Mouse (Mus musculus) CD4-positive, CD25-positive, alpha-beta regulatory T cell, adult 2 months (primary cell): Measurements from ENCODE around the gene Stag3.
A peak's percentile ranks its signal among the peaks of the same experiment; 100 is the strongest.

Source experiments
- DNase-seq: peaks from one replicate; pipeline ENCODE4 v3.0.0-alpha.2; 2012; ENCODE audit warnings: low read depth, low spot score

The Stag3 gene

GRCm38 (mm10) chr5:138267114-138267513 is 12.9 kb upstream of the Stag3 start:
- no peak for DNase-seq

DNA sequence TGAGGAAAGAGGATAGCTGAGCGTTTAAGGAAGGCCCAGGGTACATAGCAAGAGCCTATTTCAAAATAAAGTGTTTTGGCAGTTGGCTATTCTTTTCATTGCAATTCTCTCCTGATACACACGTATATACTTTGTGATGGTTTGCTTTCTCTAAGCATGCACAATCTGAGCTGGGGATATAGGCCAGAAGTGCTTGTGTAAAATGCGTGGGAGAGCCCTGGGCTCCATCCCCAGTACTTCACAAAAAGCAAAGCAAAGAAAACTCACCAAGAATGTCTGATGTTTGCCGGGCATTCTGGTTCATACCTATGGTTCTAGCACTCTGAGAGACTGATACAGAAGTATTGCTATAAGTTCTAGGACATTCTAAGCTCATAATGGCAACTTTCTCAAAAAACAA is 11.1 kb upstream of the Stag3 start:
- no peak for DNase-seq

GRCm38 (mm10) chr5:138271232-138271631 is 8.8 kb upstream of the Stag3 start:
- DNase-seq, result no peak

GRCm38 (mm10) chr5:138272409-138272923 is 7.6 kb upstream of the Stag3 start, which contains the start of gene Gal3st4:
Gene Gal3st4 (minus strand): TSS chr5:138272840.
- no peak for DNase-seq

GRCm38 (mm10) chr5:138274186-138274585 is 5.9 kb upstream of the Stag3 start:
- DNase-seq, result no peak

DNA sequence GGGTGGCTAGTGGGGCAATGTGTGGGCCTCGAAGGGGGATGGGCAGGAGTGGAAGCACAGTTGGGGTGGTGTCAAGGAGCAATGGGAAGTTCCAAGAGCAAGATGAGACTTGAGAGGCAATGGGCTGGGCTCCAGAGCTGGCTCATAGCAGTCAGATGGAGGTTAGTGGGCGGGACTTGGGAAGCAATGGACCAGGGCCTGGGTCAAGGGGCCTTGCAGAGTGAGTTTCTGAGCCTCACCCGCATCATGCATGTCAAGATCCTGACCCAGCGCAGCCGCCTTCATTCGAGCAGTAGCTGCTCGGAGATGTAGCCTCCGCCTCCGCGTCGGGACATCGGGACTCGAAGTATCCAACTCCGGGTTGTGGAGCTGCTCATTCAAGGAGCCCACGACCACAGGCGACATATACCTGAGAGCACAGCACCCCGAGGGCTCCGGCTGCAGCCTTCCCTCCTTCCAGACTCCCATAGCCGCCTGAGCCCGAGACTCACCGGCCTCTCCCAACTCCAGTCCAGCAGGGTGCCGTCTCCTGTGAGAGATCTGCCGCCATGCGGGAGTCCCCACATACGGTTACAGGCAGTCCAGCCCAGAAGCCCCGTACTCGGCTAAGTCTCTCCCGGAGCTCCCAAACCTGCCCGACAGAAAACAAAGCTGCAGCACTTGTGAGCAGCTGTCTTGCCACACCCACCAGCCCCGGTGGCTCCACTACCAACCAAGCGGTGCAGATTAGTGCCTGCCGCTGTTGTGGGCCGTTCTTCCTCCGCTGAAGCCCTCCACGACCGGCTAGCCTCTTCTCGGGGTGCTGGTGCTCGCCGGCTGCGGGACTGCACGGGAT is 4.6 kb upstream of the Stag3 start:
- no peak for DNase-seq

GRCm38 (mm10) chr5:138277994-138278393 is 2.0 kb upstream of the Stag3 start:
- DNase-seq, result no peak

DNA sequence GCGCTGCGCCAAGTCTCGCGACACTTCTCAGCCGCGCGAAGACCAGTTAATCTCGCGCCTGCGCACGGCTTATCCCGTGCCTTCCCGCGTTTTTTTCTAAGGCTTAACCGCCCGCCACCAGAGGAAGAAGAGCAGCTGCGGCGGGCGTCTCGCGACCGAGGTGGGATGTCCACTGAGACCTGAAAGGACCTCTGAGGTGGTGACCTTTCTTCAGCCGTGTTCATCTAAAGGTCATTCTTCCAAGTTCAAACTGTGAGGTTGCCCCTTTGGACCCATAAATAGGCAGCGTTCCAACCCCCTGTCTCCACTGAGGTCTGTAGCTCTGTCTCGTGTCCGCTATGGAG is 357 bp downstream of the Stag3 start:
- DNase-seq, result no peak

DNA sequence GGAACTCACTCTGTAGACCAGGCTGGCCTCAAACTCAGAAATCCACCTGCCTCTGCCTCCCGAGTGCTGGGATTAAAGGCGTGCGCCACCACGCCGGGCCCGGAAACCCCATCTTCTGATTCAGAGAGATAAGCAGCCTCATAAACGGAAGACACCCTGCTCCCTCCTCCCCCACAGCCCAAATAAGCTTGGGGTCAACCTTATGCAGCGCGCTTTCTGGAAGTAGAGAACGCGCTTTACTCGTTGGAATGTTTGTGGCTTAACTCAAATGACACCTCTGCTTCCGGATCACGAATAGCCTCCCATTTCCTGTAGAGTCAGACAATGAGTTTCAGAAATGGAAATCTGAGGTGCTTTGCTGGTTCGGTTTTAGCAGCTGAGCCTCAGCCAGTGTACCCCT is 789 bp downstream of the Stag3 start:
- DNase-seq, result peak; percentile 18

DNA sequence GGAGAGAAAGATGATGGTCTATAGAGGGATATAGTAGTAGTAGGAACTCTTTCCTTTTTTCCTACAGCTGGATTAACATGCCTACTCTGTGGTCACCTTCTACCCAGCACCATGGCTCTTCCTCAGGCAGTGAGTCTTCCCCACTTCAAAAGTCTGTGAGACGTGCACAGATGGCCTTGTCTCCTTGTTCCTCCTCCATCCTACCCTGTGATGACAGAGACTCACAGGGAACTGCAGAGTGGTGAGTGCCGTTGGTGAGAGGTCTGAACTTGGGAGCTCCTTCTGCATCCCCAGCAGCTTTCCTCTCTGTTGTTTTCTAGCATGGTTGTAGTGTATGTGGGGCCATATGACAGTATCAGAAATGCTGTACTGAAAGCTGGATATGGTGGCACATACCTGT is 1.8 kb downstream of the Stag3 start:
- no peak for DNase-seq

GRCm38 (mm10) chr5:138283540-138283939 is 3.5 kb downstream of the Stag3 start:
- peak; percentile 44 for DNase-seq

DNA sequence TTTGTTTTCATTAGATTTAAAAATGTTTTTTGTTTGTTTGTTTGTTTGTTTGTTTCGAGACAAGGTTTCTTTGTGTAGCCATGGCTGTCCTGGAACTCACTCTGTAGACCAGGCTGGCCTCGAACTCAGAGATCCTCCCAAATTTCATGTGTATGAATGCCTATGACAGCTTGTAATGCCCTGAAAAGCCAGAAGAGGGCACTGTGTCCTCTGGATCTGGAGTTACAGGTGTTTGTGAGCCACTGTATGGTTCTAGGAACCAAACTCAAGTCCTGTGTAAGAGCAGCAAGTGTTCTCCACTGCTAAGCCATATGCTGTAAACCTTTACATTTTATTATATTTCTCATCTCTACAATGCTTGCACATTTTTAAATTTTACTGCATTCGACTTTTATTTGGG is 7.8 kb downstream of the Stag3 start:
- peak; percentile 57 for DNase-seq

GRCm38 (mm10) chr5:138291638-138292037 is 11.6 kb downstream of the Stag3 start:
- DNase-seq, result no peak

GRCm38 (mm10) chr5:138294158-138294557 is 14.1 kb downstream of the Stag3 start:
- no peak for DNase-seq

DNA sequence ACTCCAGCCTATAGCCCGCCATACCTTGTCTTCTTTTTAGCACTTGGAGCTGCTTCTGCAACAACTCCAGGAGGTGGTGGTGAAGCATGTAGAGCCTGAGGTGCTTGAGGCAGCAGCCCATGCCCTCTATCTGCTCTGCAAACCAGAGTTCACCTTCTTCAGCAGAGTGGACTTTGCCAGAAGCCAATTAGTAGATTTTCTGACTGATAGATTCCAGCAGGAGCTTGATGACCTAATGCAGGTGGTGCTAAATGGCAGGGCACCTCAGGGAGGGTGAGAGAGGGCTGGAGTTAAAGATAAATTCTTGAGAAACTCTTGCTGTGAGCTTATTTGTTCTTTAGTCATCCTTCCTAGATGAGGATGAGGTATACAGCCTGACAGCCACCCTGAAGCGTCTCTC is 19.6 kb downstream of the Stag3 start:
- DNase-seq, result no peak

GRCm38 (mm10) chr5:138312795-138313194 is 32.8 kb downstream of the Stag3 start:
- no peak for DNase-seq

DNA sequence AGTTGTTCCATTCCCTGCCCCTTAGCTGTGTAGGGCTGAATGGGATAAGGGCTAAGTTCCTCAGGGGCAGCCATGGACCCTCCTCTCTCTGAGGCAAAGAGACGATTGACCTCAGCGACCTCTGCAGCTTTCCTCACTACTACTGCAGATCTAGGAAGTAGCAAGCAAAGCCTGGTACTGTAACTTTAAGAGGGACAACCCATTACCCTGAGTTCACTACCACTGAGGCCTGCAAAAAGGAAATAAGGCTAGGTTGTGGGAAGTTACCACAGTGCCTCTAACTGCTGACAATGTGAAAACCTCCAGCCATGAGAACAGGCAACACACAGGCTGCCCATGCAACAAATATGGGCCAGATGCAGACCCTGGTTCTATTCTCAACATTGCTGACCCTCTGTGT is 61.6 kb downstream of the Stag3 start, which contains the start of gene Pvrig:
Pvrig (plus strand) TSS at position 301 of the 400 bp plus-strand sequence.
- peak; percentile 8 for DNase-seq

DNA sequence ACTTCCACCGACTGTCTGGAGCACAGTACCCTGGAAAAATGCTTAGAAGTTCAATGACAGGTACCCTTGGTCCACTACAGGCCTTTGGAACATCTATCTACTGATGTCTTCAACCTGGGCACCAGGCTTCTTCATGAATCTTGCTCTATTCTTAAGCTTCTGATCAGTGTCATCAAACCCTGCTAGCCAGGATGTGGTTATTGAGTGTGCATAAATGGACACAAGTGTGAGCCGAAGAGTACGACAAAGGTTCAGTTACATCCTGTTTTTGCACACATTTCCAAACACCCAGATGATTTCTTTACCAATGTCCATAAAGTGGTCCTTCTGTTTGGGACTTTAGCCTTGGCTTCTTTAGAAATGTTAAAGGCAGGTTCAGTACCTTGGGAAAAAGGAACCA is 63.2 kb downstream of the Stag3 start:
- peak; percentile 11 for DNase-seq
